Mouse (Mus musculus): Measurements from ENCODE around the gene Sh3rf1. TPM values are rescaled to one million over a fixed set of nuclear protein-coding genes. Genes with fewer than 3 reads are reported as not detected.
"Not testable (repeated sequence)": the region's sequence is repeated elsewhere in the genome, so short reads cannot be mapped to it uniquely, and the experiment has no call there.

Sh3rf1 gene
- total RNA-seq, 1 experiment from 2014 or later, result 9.3 TPM

DNA sequence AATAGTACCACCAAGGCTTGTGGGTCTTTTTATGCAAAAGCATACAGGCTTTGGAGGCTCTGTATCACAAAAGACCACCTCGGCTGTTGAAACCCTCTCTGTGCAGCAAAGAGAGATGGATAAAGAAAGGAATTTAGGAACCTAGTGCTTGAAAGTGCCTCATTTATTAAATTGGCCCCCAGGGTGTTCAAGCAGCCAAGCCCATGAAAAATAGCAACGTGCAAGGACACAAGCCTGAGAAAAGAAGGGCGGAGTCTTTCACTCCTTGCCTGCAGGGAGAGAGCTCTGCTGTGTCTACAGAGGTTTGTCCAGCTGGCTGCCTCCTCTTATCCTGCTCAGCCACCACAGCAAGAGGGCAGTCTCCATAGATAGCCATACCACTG is 180.5 kb downstream of the Sh3rf1 start:
- no peak for ATAC-seq (replicated peaks in 1 of 2; ENCODE audit: insufficient read depth in 1 of 2, low FRiP score in 2 of 2, low TSS enrichment in 1 of 2, low read depth in 1 of 2, poor library complexity in 2 of 2, severe bottlenecking in 2 of 2)

DNA sequence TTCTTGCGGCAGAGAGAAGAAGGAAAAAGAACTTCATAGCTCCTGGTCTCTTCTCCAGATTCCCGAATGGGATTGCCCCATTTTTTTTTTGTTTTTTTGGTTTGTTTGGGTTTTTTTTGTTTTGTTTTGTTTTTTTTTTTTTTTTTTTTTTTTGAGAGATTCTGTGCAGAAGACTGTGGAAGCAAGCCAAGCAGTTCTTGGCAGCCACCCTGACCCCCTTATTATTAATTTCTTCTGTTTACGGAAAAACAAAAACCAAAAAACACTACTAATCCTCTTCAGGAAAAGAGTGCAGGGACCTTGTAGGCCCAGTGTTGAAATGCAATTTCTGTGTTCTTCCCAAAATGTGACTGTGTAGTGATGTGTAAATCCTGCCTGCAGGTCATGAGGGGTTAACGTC is 185.4 kb downstream of the Sh3rf1 start:
- no peak for ATAC-seq (replicated peaks in 1 of 2; ENCODE audit: insufficient read depth in 1 of 2, low FRiP score in 2 of 2, low TSS enrichment in 1 of 2, low read depth in 1 of 2, poor library complexity in 2 of 2, severe bottlenecking in 2 of 2)

DNA sequence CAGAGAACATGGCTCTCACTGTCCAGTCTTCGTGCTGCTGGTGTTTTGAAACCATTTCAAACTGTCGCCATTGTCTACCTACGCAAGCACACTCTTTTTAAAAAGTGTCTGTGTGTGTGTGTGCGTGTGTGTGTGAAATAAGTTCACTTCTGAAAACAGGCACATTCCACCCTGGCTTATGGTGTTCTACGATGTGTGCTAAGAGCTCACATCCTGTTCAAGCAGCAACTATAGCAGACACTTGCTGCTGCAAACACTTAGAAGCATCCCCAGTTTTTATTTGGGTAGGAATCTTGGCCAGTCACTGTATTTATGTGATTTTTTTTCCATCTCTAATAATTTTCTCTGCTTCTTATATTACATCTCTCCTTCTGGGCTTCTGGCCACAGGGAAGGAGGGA is 186.0 kb downstream of the Sh3rf1 start:
- not testable (repeated sequence) for ATAC-seq (replicated peaks in 1 of 2; ENCODE audit: insufficient read depth in 1 of 2, low FRiP score in 2 of 2, low TSS enrichment in 1 of 2, low read depth in 1 of 2, poor library complexity in 2 of 2, severe bottlenecking in 2 of 2)

DNA sequence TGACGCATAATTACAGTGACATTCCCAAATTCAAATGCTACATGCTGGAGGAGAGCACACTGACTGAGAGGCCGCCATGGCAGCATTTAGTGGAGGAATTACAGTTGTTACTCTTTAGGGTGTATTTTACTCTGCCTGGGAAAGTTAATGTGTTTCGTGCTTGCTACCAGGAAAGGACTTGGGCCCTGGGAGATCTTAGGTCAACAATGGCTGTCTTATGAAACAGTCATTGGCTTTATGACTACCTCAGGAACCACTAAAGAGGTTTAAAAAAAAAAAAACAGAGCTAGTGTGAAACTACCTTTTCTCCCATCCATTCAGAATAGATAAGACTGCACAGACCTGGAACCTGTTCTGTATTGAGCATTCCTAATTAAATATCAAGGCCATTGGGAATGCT is 195.8 kb downstream of the Sh3rf1 start:
- no peak for ATAC-seq (replicated peaks in 1 of 2; ENCODE audit: insufficient read depth in 1 of 2, low FRiP score in 2 of 2, low TSS enrichment in 1 of 2, low read depth in 1 of 2, poor library complexity in 2 of 2, severe bottlenecking in 2 of 2)

- ATAC-seq (replicated peaks in 1 of 2; ENCODE audit: insufficient read depth in 1 of 2, low FRiP score in 2 of 2, low TSS enrichment in 1 of 2, low read depth in 1 of 2, poor library complexity in 2 of 2, severe bottlenecking in 2 of 2), result no peak
Measured at GRCm38 (mm10) chr8:61420166-61420565, 196.5 kb downstream of the Sh3rf1 start.

GRCm38 (mm10) chr8:61421606-61422005 is 197.9 kb downstream of the Sh3rf1 start:
- no peak for ATAC-seq (replicated peaks in 1 of 2; ENCODE audit: insufficient read depth in 1 of 2, low FRiP score in 2 of 2, low TSS enrichment in 1 of 2, low read depth in 1 of 2, poor library complexity in 2 of 2, severe bottlenecking in 2 of 2)

GRCm38 (mm10) chr8:61425125-61425524 is 201.5 kb downstream of the Sh3rf1 start:
- no peak for ATAC-seq (replicated peaks in 1 of 2; ENCODE audit: insufficient read depth in 1 of 2, low FRiP score in 2 of 2, low TSS enrichment in 1 of 2, low read depth in 1 of 2, poor library complexity in 2 of 2, severe bottlenecking in 2 of 2)

GRCm38 (mm10) chr8:61426072-61426471 is 202.4 kb downstream of the Sh3rf1 start:
- no peak for ATAC-seq (replicated peaks in 1 of 2; ENCODE audit: insufficient read depth in 1 of 2, low FRiP score in 2 of 2, low TSS enrichment in 1 of 2, low read depth in 1 of 2, poor library complexity in 2 of 2, severe bottlenecking in 2 of 2)

GRCm38 (mm10) chr8:61426671-61427070 is 203.0 kb downstream of the Sh3rf1 start:
- ATAC-seq (replicated peaks in 1 of 2; ENCODE audit: insufficient read depth in 1 of 2, low FRiP score in 2 of 2, low TSS enrichment in 1 of 2, low read depth in 1 of 2, poor library complexity in 2 of 2, severe bottlenecking in 2 of 2), result no peak

DNA sequence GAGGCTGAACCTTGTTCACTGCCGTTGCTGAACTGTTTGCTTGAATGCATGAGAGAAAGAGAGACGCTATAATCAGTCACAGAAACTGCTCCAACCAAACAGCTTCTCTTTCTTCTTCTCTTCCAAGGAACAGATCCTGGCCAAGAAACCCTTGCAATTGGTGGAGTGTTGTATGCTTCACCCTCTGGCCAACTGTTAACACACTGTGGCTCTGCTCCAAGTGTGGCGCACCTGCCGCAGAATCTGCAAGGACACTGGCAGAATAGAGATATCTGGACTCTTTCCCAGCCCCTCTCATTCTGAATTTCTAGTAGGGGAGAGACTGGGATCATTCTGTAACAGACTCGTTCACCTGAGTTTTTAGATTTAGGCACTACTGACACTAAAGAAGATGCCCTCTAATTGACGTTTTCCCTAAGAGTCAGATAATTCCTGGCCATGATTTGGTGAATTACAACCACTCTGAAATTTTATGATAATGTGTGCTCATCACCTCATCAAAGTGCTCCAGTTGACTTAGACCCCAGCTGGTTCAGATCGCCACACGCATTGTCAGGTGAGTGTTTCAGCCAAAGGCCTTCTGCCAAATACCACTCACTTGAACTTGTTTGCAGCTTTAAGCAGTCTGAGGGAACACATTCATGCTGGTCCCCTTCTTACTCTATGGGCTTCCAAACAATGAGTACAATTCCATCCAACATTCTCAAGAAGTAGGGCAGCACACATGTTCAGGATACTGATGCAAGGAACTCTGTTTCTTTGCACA is 204.4 kb downstream of the Sh3rf1 start:
- ATAC-seq (replicated peaks in 1 of 2; ENCODE audit: insufficient read depth in 1 of 2, low FRiP score in 2 of 2, low TSS enrichment in 1 of 2, low read depth in 1 of 2, poor library complexity in 2 of 2, severe bottlenecking in 2 of 2), result no peak

GRCm38 (mm10) chr8:61428821-61429482 is 205.3 kb downstream of the Sh3rf1 start:
- ATAC-seq (replicated peaks in 1 of 2; ENCODE audit: insufficient read depth in 1 of 2, low FRiP score in 2 of 2, low TSS enrichment in 1 of 2, low read depth in 1 of 2, poor library complexity in 2 of 2, severe bottlenecking in 2 of 2), result no peak

DNA sequence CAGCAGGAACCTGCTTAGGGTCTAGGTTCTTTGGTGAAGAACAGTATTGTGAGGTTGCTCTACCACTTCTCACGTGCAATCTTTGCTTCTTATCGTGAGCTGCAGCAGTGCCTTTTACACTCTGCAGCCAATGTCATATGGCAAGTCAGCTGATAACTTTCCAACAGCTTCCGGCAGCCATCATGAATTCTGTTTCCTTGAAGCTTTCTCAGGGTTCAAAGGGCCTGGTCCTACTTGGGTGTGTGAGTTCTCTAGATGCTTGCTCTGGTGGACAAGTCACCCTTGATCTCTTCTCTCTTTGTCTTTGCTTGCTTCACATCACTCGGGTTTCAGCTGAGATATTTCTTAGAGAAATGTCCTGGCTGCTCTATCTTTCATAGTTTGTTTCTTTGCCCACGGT is 211.8 kb downstream of the Sh3rf1 start:
- ATAC-seq (replicated peaks in 1 of 2; ENCODE audit: insufficient read depth in 1 of 2, low FRiP score in 2 of 2, low TSS enrichment in 1 of 2, low read depth in 1 of 2, poor library complexity in 2 of 2, severe bottlenecking in 2 of 2), result no peak

GRCm38 (mm10) chr8:61436147-61436546 is 212.5 kb downstream of the Sh3rf1 start:
- ATAC-seq (replicated peaks in 1 of 2; ENCODE audit: insufficient read depth in 1 of 2, low FRiP score in 2 of 2, low TSS enrichment in 1 of 2, low read depth in 1 of 2, poor library complexity in 2 of 2, severe bottlenecking in 2 of 2), result no peak

- ATAC-seq (replicated peaks in 1 of 2; ENCODE audit: insufficient read depth in 1 of 2, low FRiP score in 2 of 2, low TSS enrichment in 1 of 2, low read depth in 1 of 2, poor library complexity in 2 of 2, severe bottlenecking in 2 of 2), result no peak
Measured at GRCm38 (mm10) chr8:61436586-61437304, 213.1 kb downstream of the Sh3rf1 start.

DNA sequence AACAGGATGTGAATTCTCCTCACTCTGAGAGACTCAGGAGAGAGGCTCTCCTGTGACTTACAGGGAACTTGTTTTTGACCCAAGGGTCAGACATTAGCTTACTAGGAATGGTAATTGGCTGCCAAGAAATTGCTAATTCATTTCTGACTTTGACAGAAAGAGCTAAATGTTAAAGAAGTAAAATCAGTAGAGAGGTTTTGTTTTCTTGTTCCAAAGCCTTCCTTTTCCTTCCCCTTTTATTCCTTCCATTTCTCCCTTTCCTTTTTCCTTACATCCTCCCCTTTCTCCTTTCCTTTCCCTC is 213.6 kb downstream of the Sh3rf1 start:
- ATAC-seq (replicated peaks in 1 of 2; ENCODE audit: insufficient read depth in 1 of 2, low FRiP score in 2 of 2, low TSS enrichment in 1 of 2, low read depth in 1 of 2, poor library complexity in 2 of 2, severe bottlenecking in 2 of 2), result no peak

GRCm38 (mm10) chr8:61442988-61443387 is 219.3 kb downstream of the Sh3rf1 start:
- no peak for ATAC-seq (replicated peaks in 1 of 2; ENCODE audit: insufficient read depth in 1 of 2, low FRiP score in 2 of 2, low TSS enrichment in 1 of 2, low read depth in 1 of 2, poor library complexity in 2 of 2, severe bottlenecking in 2 of 2)

- ATAC-seq (replicated peaks in 1 of 2; ENCODE audit: insufficient read depth in 1 of 2, low FRiP score in 2 of 2, low TSS enrichment in 1 of 2, low read depth in 1 of 2, poor library complexity in 2 of 2, severe bottlenecking in 2 of 2), result no peak
Measured at GRCm38 (mm10) chr8:61444358-61444757, 220.7 kb downstream of the Sh3rf1 start.

All from hematopoietic stem cell, adult 5-6 weeks (primary cell).